Mouse (Mus musculus) C2C12 (cell line): ENCODE measurements around the gene BC037034. TPM values are rescaled to one million over a fixed set of nuclear protein-coding genes. Genes with fewer than 3 reads are reported as not detected.

Experiments
- H3K27me3 ChIP-seq: one replicate; pipeline ENCODE4 v1.6.1; 2011; ENCODE audit not compliant: control insufficient read depth, insufficient read depth, insufficient read length
- H3K36me3 ChIP-seq: one replicate; pipeline ENCODE4 v1.6.1; 2011; ENCODE audit not compliant: control insufficient read depth, insufficient read depth
- H3K4me3 ChIP-seq: one replicate; pipeline ENCODE4 v1.5.1; 2011; ENCODE audit warnings: mild to moderate bottlenecking, control low read depth; ENCODE audit not compliant: poor library complexity, insufficient read depth, severe bottlenecking
- H3K79me2 ChIP-seq: one replicate; pipeline ENCODE4 v1.6.1; 2011; ENCODE audit not compliant: control insufficient read depth, insufficient read depth
- H3K79me3 ChIP-seq: one replicate; pipeline ENCODE4 v1.6.1; 2011; ENCODE audit warnings: low read depth, control low read depth
- H3ac ChIP-seq: one replicate; pipeline ENCODE3; 2011; ENCODE audit warnings: low read depth; ENCODE audit not compliant: control insufficient read depth, insufficient read length
- CEBPB ChIP-seq: IDR thresholded peaks from one replicate; pipeline ENCODE4 v1.6.1; 2011; ENCODE audit warnings: low read depth, mild to moderate bottlenecking, control low read depth, moderate library complexity
- CTCF ChIP-seq: IDR thresholded peaks from one replicate; pipeline ENCODE4 v1.5.1; 2011; ENCODE audit not compliant: control insufficient read depth, insufficient read depth, insufficient read length
- FOSL1 ChIP-seq: IDR thresholded peaks from one replicate; pipeline ENCODE4 v1.8.0; 2011; ENCODE audit warnings: mild to moderate bottlenecking, low read length; ENCODE audit not compliant: poor library complexity, insufficient read depth, severe bottlenecking
- MAX ChIP-seq: IDR thresholded peaks from one replicate; pipeline ENCODE4 v1.6.1; 2011; ENCODE audit warnings: mild to moderate bottlenecking, control low read depth
- MYOD1 ChIP-seq: IDR thresholded peaks from one replicate; pipeline ENCODE4 v1.6.1; 2011; ENCODE audit warnings: low read depth; ENCODE audit not compliant: control insufficient read depth, insufficient read length
- MYOG ChIP-seq: IDR thresholded peaks from one replicate; pipeline ENCODE4 v1.6.1; 2011; ENCODE audit not compliant: control insufficient read depth, insufficient read length; ENCODE audit errors: extremely low read depth
- USF1 ChIP-seq: IDR thresholded peaks from one replicate; pipeline ENCODE4 v1.6.1; 2011; ENCODE audit warnings: low read depth, mild to moderate bottlenecking, control low read depth, moderate library complexity
- polyA plus RNA-seq: library from polyadenylated mRNA; unstranded; fragments of >200 nt; fragmentation: generic; extraction: Trizol; gene quantifications from one replicate; pipeline ENCODE4 v1.2.1, GENCODE M21; 2012; ENCODE audit warnings: missing spikeins

Gene BC037034
- polyA plus RNA-seq, 1 experiment, result 6.8 TPM

- TF ChIP-seq MAX (no peak), MYOD1 (no peak), CTCF (no peak), MYOG (no peak)
- Histone ChIP-seq H3K36me3 (peaks cover 3% of the 10 kb centered on the region), H3K4me3 (no peak overlapping the region), H3K79me3 (no peaks in the 10 kb centered on the region), H3K27me3 (no peaks in the 10 kb centered on the region), H3ac (no peak overlapping the region), H3K79me2 (peaks cover 24% of the 10 kb centered on the region)
These were observed 3.8 kb downstream of the BC037034 start for GRCm38 (mm10) chr5:138260051-138260450.

- Histone ChIP-seq H3K27me3 (no peaks in the 10 kb centered on the region), H3K36me3 (peaks cover 3% of the 10 kb centered on the region), H3ac (no peak overlapping the region), H3K79me3 (no peaks in the 10 kb centered on the region), H3K4me3 (no peak overlapping the region), H3K79me2 (peaks cover 16% of the 10 kb centered on the region)
- no peak for TF ChIP-seq CEBPB
- TF ChIP-seq MYOD1, result no peak
- no peak for TF ChIP-seq CTCF
- no peak for TF ChIP-seq MAX
- no peak for TF ChIP-seq FOSL1
- TF ChIP-seq MYOG, result no peak
- no peak for TF ChIP-seq USF1
These were observed 4.8 kb downstream of the BC037034 start for GRCm38 (mm10) chr5:138258993-138259392.

- H3K79me2 ChIP-seq, result peaks cover 12% of the 10 kb centered on the region
- peaks cover 3% of the 10 kb centered on the region for H3K36me3 ChIP-seq
- TF ChIP-seq MYOG, result no peak
- no peak for TF ChIP-seq USF1
- TF ChIP-seq MAX, result no peak
- no peak for TF ChIP-seq CEBPB
- TF ChIP-seq CTCF, result no peak
- TF ChIP-seq FOSL1, result no peak
- no peak for TF ChIP-seq MYOD1
- H3K27me3 ChIP-seq, result no peaks in the 10 kb centered on the region
- no peak overlapping the region for H3K4me3 ChIP-seq
- no peaks in the 10 kb centered on the region for H3K79me3 ChIP-seq
- no peak overlapping the region for H3ac ChIP-seq
These were observed 5.3 kb downstream of the BC037034 start for GRCm38 (mm10) chr5:138258542-138258941.

- H3K4me3 ChIP-seq, result no peak overlapping the region
- peaks cover 8% of the 10 kb centered on the region for H3K79me2 ChIP-seq
- peaks cover 3% of the 10 kb centered on the region for H3K36me3 ChIP-seq
- H3K27me3 ChIP-seq, result no peaks in the 10 kb centered on the region
- no peak overlapping the region for H3ac ChIP-seq
- no peak for TF ChIP-seq CTCF
- TF ChIP-seq USF1, result no peak
- TF ChIP-seq CEBPB, result no peak
- no peak for TF ChIP-seq MYOD1
- no peak for TF ChIP-seq MAX
- no peak for TF ChIP-seq FOSL1
- no peak for TF ChIP-seq MYOG
- no peaks in the 10 kb centered on the region for H3K79me3 ChIP-seq
These were observed 5.8 kb downstream of the BC037034 start for GRCm38 (mm10) chr5:138258078-138258477.

- Histone ChIP-seq H3K36me3 (peaks cover 3% of the 10 kb centered on the region), H3K4me3 (no peak overlapping the region), H3K27me3 (no peaks in the 10 kb centered on the region), H3K79me3 (no peaks in the 10 kb centered on the region), H3K79me2 (peaks cover 3% of the 10 kb centered on the region), H3ac (no peak overlapping the region)
- TF ChIP-seq CEBPB (no peak), USF1 (no peak), MYOG (no peak), MAX (no peak), MYOD1 (no peak), CTCF (no peak), FOSL1 (no peak)
These were observed 6.3 kb downstream of the BC037034 start for GRCm38 (mm10) chr5:138257585-138257978.
